Mouse (Mus musculus) testis, adult 2 months (tissue): ENCODE measurements around the gene Hist1h2bh. TPM values are rescaled to one million over a fixed set of nuclear protein-coding genes. Genes with fewer than 3 reads are reported as not detected.
"Not testable (repeated sequence)": the region's sequence is repeated elsewhere in the genome, so short reads cannot be mapped to it uniquely, and the experiment has no call there.

Source experiments
- H3K27ac ChIP-seq: fragments of 200-500 bp; 2 replicates; pipeline ENCODE4 v1.5.1; 2012; ENCODE audit warnings: low read depth, low read length; ENCODE audit not compliant: control insufficient read depth, insufficient read depth
- H3K27me3 ChIP-seq: fragments of 200-500 bp; 2 replicates; pipeline ENCODE4 v1.6.1; 2012; ENCODE audit warnings: mild to moderate bottlenecking, low read length, moderate library complexity; ENCODE audit not compliant: control insufficient read depth, insufficient read depth
- H3K36me3 ChIP-seq: fragments of 200-500 bp; 2 replicates; pipeline ENCODE4 v1.6.1; 2012; ENCODE audit warnings: mild to moderate bottlenecking, low read length; ENCODE audit not compliant: control insufficient read depth, insufficient read depth
- H3K4me1 ChIP-seq: fragments of 200-500 bp; 2 replicates; pipeline ENCODE4 v1.6.1; 2012; ENCODE audit warnings: low read length; ENCODE audit not compliant: control insufficient read depth, insufficient read depth
- H3K4me3 ChIP-seq: fragments of 200-500 bp; 2 replicates; pipeline ENCODE4 v1.5.1; 2012; ENCODE audit warnings: low read depth, mild to moderate bottlenecking, low read length, moderate library complexity, mixed read lengths; ENCODE audit not compliant: control insufficient read depth
- CTCF ChIP-seq: fragments of 200-500 bp; IDR thresholded peaks from 2 replicates; pipeline ENCODE4 v1.5.1; 2012; ENCODE audit warnings: low read depth, mild to moderate bottlenecking, inconsistent platforms, low read length, moderate library complexity; ENCODE audit not compliant: control insufficient read depth, insufficient read depth, insufficient replicate concordance
- POLR2A ChIP-seq: fragments of 200-500 bp; IDR thresholded peaks from 2 replicates; pipeline ENCODE4 v1.6.1; 2012; ENCODE audit warnings: low read depth, mild to moderate bottlenecking, inconsistent platforms, low read length, moderate library complexity; ENCODE audit not compliant: control insufficient read depth
- polyA plus RNA-seq: library from polyadenylated mRNA; depleted of rRNA; stranded (reverse); fragments of >200 nt; gene quantifications from 2 replicates; pipeline ENCODE4 v1.2.3, GENCODE M21; 2012

The Hist1h2bh gene
- polyA plus RNA-seq, 1 experiment = 0.07 TPM

- no peak overlapping the region for H3K27ac ChIP-seq
- peaks cover 4% of the 10 kb centered on the region for H3K4me1 ChIP-seq
- TF ChIP-seq POLR2A (no peak), CTCF (no peak)
- no peaks in the 10 kb centered on the region for H3K36me3 ChIP-seq
- no peaks in the 10 kb centered on the region; the same call in 1 of the 2 replicates for H3K27me3 ChIP-seq
- H3K4me3 ChIP-seq = no peak overlapping the region
Observed at GRCm38 (mm10) chr13:23572218-23573033, 29.2 kb upstream of the Hist1h2bh start.

GRCm38 (mm10) chr13:23571504-23572217 is 28.5 kb upstream of the Hist1h2bh start:
- H3K27ac ChIP-seq, H3K4me3 ChIP-seq, H3K27me3 ChIP-seq, H3K36me3 ChIP-seq, H3K4me1 ChIP-seq: not testable (repeated sequence)

- H3K27ac ChIP-seq = peak within 1 kb of the TSS; percentile 62; the same call in 1 of the 2 replicates
- peak within 1 kb of the TSS; percentile 44 for H3K4me3 ChIP-seq
- H3K27me3 ChIP-seq = no peaks in the 10 kb centered on the region
- no peak for TF ChIP-seq CTCF
- TF ChIP-seq POLR2A = no peak
- peaks cover 4% of the 10 kb centered on the region for H3K4me1 ChIP-seq
- H3K36me3 ChIP-seq = no peaks in the 10 kb centered on the region
Observed at GRCm38 (mm10) chr13:23571022-23571503, 27.9 kb upstream of the Hist1h2bh start, which contains the start of the genes Hist1h2ae and Hist1h2bg. Gene Hist1h2ae, minus strand, starts transcription at chr13:23571220. Gene Hist1h2bg, plus strand, starts transcription at chr13:23571396.

GRCm38 (mm10) chr13:23570261-23571021 is 27.2 kb upstream of the Hist1h2bh start:
- Histone ChIP-seq H3K27ac (peak overlapping the region; percentile 62; the same call in 1 of the 2 replicates), H3K4me3 (peak overlapping the region; percentile 44)
- H3K4me1 ChIP-seq, H3K36me3 ChIP-seq, H3K27me3 ChIP-seq: not testable (repeated sequence)

- Histone ChIP-seq H3K27me3 (no peaks in the 10 kb centered on the region), H3K4me1 (peaks cover 4% of the 10 kb centered on the region), H3K27ac (no peak overlapping the region), H3K4me3 (no peak overlapping the region), H3K36me3 (no peaks in the 10 kb centered on the region)
- TF ChIP-seq CTCF (no peak), POLR2A (no peak)
Observed at GRCm38 (mm10) chr13:23564482-23564881, 21.3 kb upstream of the Hist1h2bh start.

- no peak for TF ChIP-seq CTCF
- TF ChIP-seq POLR2A = no peak
Observed at GRCm38 (mm10) chr13:23562699-23563462, 19.7 kb upstream of the Hist1h2bh start.

More at GRCm38 (mm10) chr13:23562699-23563462, 19.7 kb upstream of the Hist1h2bh start:
- Histone ChIP-seq H3K4me1 (peaks cover 4% of the 10 kb centered on the region), H3K27me3 (no peaks in the 10 kb centered on the region), H3K27ac (peak overlapping the region; percentile 75), H3K36me3 (no peaks in the 10 kb centered on the region), H3K4me3 (peak overlapping the region; percentile 34; the same call in 1 of the 2 replicates)
